Mouse (Mus musculus) hindbrain, embryonic 16.5 days (tissue): Measurements from ENCODE around the gene Glis1. TPM values are rescaled to one million over a fixed set of nuclear protein-coding genes. Genes with fewer than 3 reads are reported as not detected.
A peak's percentile ranks its signal among the peaks of the same experiment; 100 is the strongest.

Experiments used
- ATAC-seq: fragments of 200-750 bp; cut with Nextera tagmentation; 2 replicates; pipeline ENCODE4 v1.8.0; 2017; ENCODE audit warnings: moderate TSS enrichment, moderate library complexity
- H3K27ac ChIP-seq: fragments of 300-500 bp; sonication (generic); 2 replicates; pipeline ENCODE4 v1.5.1; 2014; ENCODE audit warnings: low read depth, mild to moderate bottlenecking, control low read depth, low read length, moderate library complexity
- H3K27me3 ChIP-seq: fragments of 300-500 bp; sonication (generic); replicated peaks from 2 replicates; pipeline ENCODE4 v1.6.1; 2014; ENCODE audit warnings: low read length; ENCODE audit not compliant: control insufficient read depth, insufficient read depth
- H3K36me3 ChIP-seq: fragments of 300-500 bp; sonication (generic); 2 replicates; pipeline ENCODE4 v1.6.1; 2014; ENCODE audit warnings: mild to moderate bottlenecking, low read length, moderate library complexity, mixed read lengths; ENCODE audit not compliant: control insufficient read depth, insufficient read depth
- H3K4me1 ChIP-seq: fragments of 300-500 bp; sonication (generic); 2 replicates; pipeline ENCODE4 v1.6.1; 2014; ENCODE audit warnings: low read depth, low read length; ENCODE audit not compliant: control insufficient read depth, insufficient read depth
- H3K4me2 ChIP-seq: fragments of 300-500 bp; sonication (generic); 2 replicates; pipeline ENCODE4 v1.6.1; 2014; ENCODE audit warnings: mild to moderate bottlenecking, low read length, control low read depth, moderate library complexity
- H3K4me3 ChIP-seq: fragments of 300-500 bp; sonication (generic); 2 replicates; pipeline ENCODE4 v1.5.1; 2014; ENCODE audit warnings: mild to moderate bottlenecking, low read length, control low read depth, moderate library complexity
- H3K9ac ChIP-seq: fragments of 300-500 bp; sonication (generic); 2 replicates; pipeline ENCODE4 v1.6.1; 2014; ENCODE audit warnings: low read depth, mild to moderate bottlenecking, control low read depth, low read length, moderate library complexity
- H3K9me3 ChIP-seq: fragments of 300-500 bp; sonication (generic); 2 replicates; pipeline ENCODE4 v1.6.1; 2014; ENCODE audit warnings: mild to moderate bottlenecking, low read length, moderate library complexity; ENCODE audit not compliant: control insufficient read depth
- WGBS: fragments of 180-500 bp; shearing (Covaris S2); extraction: QIAGEN DNeasy Blood & Tissue Kit; methylation state at CpG from one replicate; pipeline ENCODE4 v1.1.7; 2014; 5-methylcytosine and 5-hydroxymethylcytosine counted together
- polyA plus RNA-seq: library from polyadenylated mRNA; unstranded; fragments of >200 nt; fragmentation: Nextera tagmentation; extraction: Ambion mirVana; gene quantifications from 2 replicates; pipeline ENCODE4 v1.2.1, GENCODE M21; 2015

The Glis1 gene
- 1.3 and 2.4 TPM in 2 replicates for polyA plus RNA-seq

DNA sequence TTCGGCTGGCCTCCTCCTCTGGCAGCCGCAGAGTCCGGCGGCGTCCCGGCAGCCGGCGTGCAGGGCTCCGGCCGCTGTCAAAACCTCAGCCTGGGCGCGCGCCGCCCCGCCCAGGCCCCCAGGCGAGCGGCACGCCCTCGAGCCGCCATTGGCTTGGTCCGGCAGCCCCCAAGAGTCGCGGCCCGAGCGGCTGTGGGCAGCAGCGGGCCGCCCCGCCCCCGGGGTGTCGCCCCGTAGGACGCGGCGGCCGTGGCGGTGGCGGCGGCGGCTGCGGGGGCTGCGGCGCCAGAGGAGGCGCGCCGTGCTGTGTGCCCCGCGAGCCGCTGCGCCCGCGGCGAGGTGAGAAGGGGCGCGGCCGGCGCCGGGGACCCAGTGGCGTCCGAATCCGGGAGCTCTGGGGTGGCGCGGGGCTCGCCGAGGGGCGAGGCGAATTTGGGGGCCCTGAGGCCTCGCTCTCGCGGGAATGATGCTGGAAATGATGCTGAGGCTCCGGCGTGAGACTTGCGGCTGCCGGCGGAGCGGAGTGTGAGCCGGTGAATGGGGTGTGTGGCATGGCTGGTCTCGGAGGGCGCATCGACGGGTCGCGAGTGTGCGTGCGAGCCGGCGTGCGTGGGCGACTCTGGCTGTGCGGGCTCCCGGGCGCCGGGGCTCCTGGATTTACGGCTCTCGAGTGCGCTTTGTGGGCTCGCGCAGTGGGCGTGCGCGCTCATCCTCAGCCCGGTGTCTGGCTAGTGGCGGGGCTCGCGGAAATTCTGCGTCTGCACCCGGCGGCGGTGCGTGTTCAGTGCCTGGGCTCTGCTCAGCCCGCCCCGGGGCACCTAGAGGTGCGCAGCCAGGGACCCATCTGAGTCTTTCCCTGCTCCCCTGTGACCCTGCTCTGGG, at the start of gene Glis1:
Glis1 (plus strand) TSS at position 236 of the 882 bp plus-strand sequence.
- ATAC-seq: peak; percentile 88

DNA sequence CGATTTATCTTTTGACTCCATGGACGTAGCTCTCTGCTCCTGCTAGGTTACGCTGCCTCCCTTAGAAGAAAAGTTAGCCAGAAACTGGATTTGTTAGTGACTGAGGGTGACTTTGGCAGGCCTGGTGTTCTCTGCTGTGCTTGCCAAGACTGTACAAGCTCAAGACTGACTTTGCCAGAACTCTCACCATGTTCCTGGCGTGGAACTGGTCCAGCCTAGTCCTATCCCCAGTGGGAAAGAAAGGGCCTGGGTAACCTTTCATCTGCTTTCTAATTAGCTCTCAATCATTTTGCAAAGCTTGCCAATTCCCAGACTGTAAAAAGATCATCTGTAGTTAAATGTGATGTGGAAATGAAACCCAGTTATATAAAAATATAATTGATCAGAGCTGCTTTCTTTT, 47.4 kb upstream of the Glis1 start:
- H3K4me2 ChIP-seq: no peak overlapping the region
- ATAC-seq: peak; percentile 75; the same call in 1 of the 2 replicates
- H3K27me3 ChIP-seq: no peaks in the 10 kb centered on the region
- H3K36me3 ChIP-seq: peaks cover 8% of the 10 kb centered on the region
- 75% methylated on average over 4 of the region's 4 CpGs for WGBS
- H3K4me1 ChIP-seq: no peaks in the 10 kb centered on the region; the same call in 1 of the 2 replicates
- no peak overlapping the region for H3K9ac ChIP-seq
- H3K4me3 ChIP-seq: no peak overlapping the region
- H3K9me3 ChIP-seq: no peaks in the 10 kb centered on the region
- H3K27ac ChIP-seq: peak overlapping the region; percentile 39; the same call in 1 of the 2 replicates

More for the DNA sequence above, at the start of gene Glis1:
- Histone ChIP-seq H3K4me3 (peak within 1 kb of the TSS; percentile 53), H3K27me3 (peaks cover 16% of the 10 kb centered on the region), H3K9ac (peak within 1 kb of the TSS; percentile 70), H3K9me3 (no peaks in the 10 kb centered on the region), H3K27ac (no peak within 1 kb of the TSS), H3K4me2 (peak within 1 kb of the TSS; percentile 91), H3K36me3 (no peaks in the 10 kb centered on the region), H3K4me1 (peaks cover 13% of the 10 kb centered on the region)
- under 1% methylated on average over 89 of the region's 112 CpGs for WGBS

GRCm38 (mm10) chr4:107387465-107387864, 46.9 kb upstream of the Glis1 start:
- Histone ChIP-seq H3K4me3 (no peak overlapping the region), H3K9ac (no peak overlapping the region; the same call in 1 of the 2 replicates), H3K4me2 (no peak overlapping the region), H3K27me3 (no peaks in the 10 kb centered on the region), H3K4me1 (no peaks in the 10 kb centered on the region; the same call in 1 of the 2 replicates), H3K36me3 (peaks cover 8% of the 10 kb centered on the region), H3K9me3 (no peaks in the 10 kb centered on the region), H3K27ac (peak overlapping the region; percentile 39; the same call in 1 of the 2 replicates)
- ATAC-seq: peak; percentile 42; the same call in 1 of the 2 replicates
- WGBS: 72% methylated on average over 8 of the region's 8 CpGs

GRCm38 (mm10) chr4:107388291-107388690, 46.1 kb upstream of the Glis1 start:
- H3K27me3 ChIP-seq: no peaks in the 10 kb centered on the region
- H3K27ac ChIP-seq: no peak overlapping the region
- no peaks in the 10 kb centered on the region for H3K9me3 ChIP-seq
- H3K4me1 ChIP-seq: no peaks in the 10 kb centered on the region; the same call in 1 of the 2 replicates
- WGBS: 100% methylated on average over 2 of the region's 2 CpGs
- H3K4me3 ChIP-seq: no peak overlapping the region
- no peak for ATAC-seq
- no peak overlapping the region for H3K4me2 ChIP-seq
- H3K9ac ChIP-seq: no peak overlapping the region
- H3K36me3 ChIP-seq: peaks cover 6% of the 10 kb centered on the region

DNA sequence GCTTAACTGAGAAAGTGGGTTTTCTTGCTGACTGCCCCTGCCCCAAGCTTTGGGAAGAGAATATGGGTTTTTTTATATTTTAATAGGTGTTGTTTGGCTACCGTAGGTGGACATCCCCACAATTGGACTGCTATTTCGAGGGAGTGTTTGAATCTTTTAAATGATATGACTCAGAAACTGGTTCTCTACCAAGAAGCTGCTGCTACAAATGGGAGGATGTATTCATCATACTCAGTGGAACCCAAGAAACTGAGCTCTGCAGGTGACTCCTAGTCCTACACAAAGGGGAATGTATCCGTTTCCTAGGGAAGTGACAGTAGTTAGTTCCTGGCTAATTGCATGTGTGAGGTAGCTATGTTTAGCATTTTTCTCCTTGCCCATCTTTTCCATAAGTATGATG, 45.0 kb upstream of the Glis1 start:
- H3K4me1 ChIP-seq: no peaks in the 10 kb centered on the region; the same call in 1 of the 2 replicates
- peaks cover 8% of the 10 kb centered on the region for H3K36me3 ChIP-seq
- H3K4me3 ChIP-seq: no peak overlapping the region
- H3K9ac ChIP-seq: no peak overlapping the region
- WGBS: 96% methylated on average over 3 of the region's 3 CpGs
- no peak for ATAC-seq
- H3K27me3 ChIP-seq: no peaks in the 10 kb centered on the region
- H3K9me3 ChIP-seq: no peaks in the 10 kb centered on the region
- H3K4me2 ChIP-seq: no peak overlapping the region
- H3K27ac ChIP-seq: no peak overlapping the region

- Histone ChIP-seq H3K27me3 (no peaks in the 10 kb centered on the region), H3K4me2 (no peak overlapping the region), H3K4me1 (no peaks in the 10 kb centered on the region), H3K9me3 (no peaks in the 10 kb centered on the region), H3K36me3 (peaks cover 14% of the 10 kb centered on the region), H3K4me3 (no peak overlapping the region), H3K27ac (no peak overlapping the region), H3K9ac (no peak overlapping the region)
- WGBS: 98% methylated on average over 2 of the region's 2 CpGs
- no peak for ATAC-seq
Observed at GRCm38 (mm10) chr4:107393771-107394170, 40.6 kb upstream of the Glis1 start.

DNA sequence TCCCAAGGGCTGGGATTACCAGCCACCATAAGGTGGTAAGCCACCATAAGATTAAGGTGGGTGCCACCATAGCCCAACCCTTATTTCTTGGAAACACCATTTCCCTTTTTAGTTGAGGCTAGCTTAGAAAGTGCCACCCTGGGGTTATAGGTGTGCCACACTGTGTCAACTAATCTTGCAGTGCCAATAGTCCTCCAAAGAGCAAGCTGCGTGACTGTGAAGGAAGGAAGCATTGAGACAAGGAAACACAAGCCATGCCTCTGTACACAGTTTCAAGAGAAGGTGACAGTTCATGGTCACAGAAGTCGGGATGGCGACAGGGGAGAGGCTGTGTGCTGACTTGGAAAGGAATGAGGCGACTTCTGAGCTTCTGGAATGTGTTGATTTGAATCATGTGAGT, 14.2 kb upstream of the Glis1 start:
- Histone ChIP-seq H3K27ac (no peak overlapping the region), H3K4me3 (no peak overlapping the region), H3K4me2 (no peak overlapping the region), H3K36me3 (no peaks in the 10 kb centered on the region), H3K9me3 (no peaks in the 10 kb centered on the region), H3K27me3 (no peaks in the 10 kb centered on the region), H3K4me1 (no peaks in the 10 kb centered on the region; the same call in 1 of the 2 replicates), H3K9ac (no peak overlapping the region)
- WGBS: 83% methylated on average over 4 of the region's 4 CpGs
- ATAC-seq: no peak

DNA sequence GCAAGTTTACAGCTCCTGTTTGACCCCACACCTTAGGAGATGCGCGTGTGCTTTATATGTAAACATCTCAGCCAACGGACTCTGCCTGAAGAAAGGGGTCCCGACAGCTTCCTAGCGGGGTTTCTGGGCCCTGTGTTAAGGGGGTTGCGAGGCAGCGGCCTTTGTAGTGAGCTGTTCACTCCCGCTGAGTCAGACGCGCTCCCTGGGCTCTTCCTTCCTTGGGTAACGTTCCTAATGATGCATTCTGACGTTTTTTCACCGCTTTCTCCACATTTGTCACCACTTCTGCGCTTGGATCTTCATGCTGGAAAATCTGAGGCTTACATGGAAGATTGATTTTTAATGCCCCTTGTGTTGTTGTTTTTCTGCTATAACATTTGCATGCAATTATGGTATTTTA, 12.7 kb upstream of the Glis1 start:
- Histone ChIP-seq H3K36me3 (no peaks in the 10 kb centered on the region), H3K27me3 (no peaks in the 10 kb centered on the region), H3K9ac (peak overlapping the region; percentile 7; the same call in 1 of the 2 replicates), H3K4me1 (no peaks in the 10 kb centered on the region; the same call in 1 of the 2 replicates), H3K4me2 (peak overlapping the region; percentile 22), H3K9me3 (no peaks in the 10 kb centered on the region), H3K27ac (no peak overlapping the region), H3K4me3 (no peak overlapping the region)
- no peak for ATAC-seq
- 3% methylated on average over 14 of the region's 14 CpGs for WGBS

- H3K36me3 ChIP-seq: no peaks in the 10 kb centered on the region
- no peak overlapping the region for H3K4me3 ChIP-seq
- 22% methylated on average over 6 of the region's 6 CpGs for WGBS
- no peak overlapping the region for H3K4me2 ChIP-seq
- H3K4me1 ChIP-seq: no peaks in the 10 kb centered on the region; the same call in 1 of the 2 replicates
- no peaks in the 10 kb centered on the region for H3K27me3 ChIP-seq
- H3K9ac ChIP-seq: no peak overlapping the region
- no peak for ATAC-seq
- no peak overlapping the region for H3K27ac ChIP-seq
- H3K9me3 ChIP-seq: no peaks in the 10 kb centered on the region
Observed at GRCm38 (mm10) chr4:107422176-107422575, 12.2 kb upstream of the Glis1 start.
